Mouse (Mus musculus): ENCODE measurements around the gene Pum1. TPM values are rescaled to one million over a fixed set of nuclear protein-coding genes. Genes with fewer than 3 reads are reported as not detected.
"Not testable (repeated sequence)": the region's sequence is repeated elsewhere in the genome, so short reads cannot be mapped to it uniquely, and the experiment has no call there.

The Pum1 gene
- 26.2 TPM for polyA plus RNA-seq (2012; fragmentation: generic; extraction: Trizol)
- long read RNA-seq, experiment 1, partial matches to known transcripts = 5 of 15 reads
- long read RNA-seq, experiment 1, other reads (novel, unspliced or antisense) = 9 of 15 reads
- long read RNA-seq, experiment 2, full-length matches to known transcripts = 101 of 311 reads
- long read RNA-seq, experiment 2, partial matches to known transcripts = 11 of 311 reads
- long read RNA-seq, experiment 2, other reads (novel, unspliced or antisense) = 199 of 311 reads

DNA sequence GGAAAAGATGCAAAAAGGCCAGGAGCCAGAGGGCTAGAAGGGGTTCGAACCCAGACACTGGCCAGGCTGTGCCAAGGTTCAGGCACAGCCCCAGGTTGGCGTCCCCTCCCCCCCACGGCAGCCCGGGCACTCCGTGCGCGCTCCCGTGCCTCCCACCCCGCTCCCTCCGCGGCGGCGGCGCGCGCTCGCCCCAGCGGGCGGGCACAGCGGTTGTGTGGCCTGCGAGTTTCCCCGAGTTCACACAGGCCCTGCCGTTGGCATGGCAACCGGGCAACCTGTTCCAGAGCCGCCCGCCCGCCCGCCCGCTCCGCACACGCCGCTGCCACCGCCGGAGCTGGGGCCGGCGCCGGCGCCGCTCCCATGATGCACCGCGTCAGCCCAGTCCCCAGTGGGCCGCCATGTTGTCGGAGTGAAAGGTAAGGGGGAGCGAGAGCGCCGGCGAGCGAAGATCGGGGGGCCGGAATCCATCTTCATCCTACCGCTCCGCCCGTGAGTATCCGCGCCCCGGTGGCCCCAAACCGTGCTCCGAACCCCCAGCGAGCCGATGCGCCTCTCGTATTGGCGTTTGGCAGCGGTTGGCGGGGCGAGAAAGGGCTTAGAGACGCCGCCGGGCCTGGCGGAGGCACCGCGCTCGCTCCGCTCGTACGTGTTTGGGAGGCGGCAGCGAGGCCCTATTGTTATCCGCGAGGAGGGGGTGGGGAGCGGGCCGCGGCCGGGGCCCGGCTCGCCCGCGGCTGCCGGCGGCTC lies at the start of gene Pum1:
Gene Pum1, plus strand, starts transcription at position 343 of the 747 bp plus-strand sequence.
- TF ChIP-seq MYOD1 (IDR thresholded peaks at IDR 0.05; ENCODE audit: control insufficient read depth, insufficient read length, low read depth) = no peak
- no peak for TF ChIP-seq MYOG (IDR thresholded peaks at IDR 0.05; ENCODE audit: control insufficient read depth, extremely low read depth, insufficient read length)
- TF ChIP-seq MAX (IDR thresholded peaks at IDR 0.05) = peak; percentile 44
- TF ChIP-seq CEBPB (IDR thresholded peaks at IDR 0.05; ENCODE audit: low read depth) = no peak
- no peak for TF ChIP-seq CTCF (IDR thresholded peaks at IDR 0.05; ENCODE audit: control insufficient read depth, insufficient read depth, insufficient read length)

DNA sequence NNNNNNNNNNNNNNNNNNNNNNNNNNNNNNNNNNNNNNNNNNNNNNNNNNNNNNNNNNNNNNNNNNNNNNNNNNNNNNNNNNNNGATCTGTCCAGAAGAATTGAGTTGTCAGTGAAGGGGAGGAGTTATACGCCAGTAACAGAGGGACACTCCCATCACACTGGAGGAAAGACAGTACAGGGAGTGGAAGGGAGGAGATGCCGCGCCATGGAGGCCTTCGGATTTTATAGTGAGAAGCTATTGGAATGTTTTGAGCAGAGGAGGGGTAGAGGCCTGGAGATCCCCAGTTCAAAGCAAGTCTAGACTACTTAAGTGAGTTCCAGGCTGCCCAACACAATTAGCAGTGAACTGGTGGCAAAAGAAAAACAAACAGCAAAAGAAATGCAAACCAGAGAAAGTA lies 33.7 kb upstream of the Pum1 start:
- Histone ChIP-seq H3K79me3 (ENCODE audit: low read depth) (no peaks in the 10 kb centered on the region), H3K27me3 (ENCODE audit: control insufficient read depth, insufficient read depth, insufficient read length) (no peaks in the 10 kb centered on the region), H3K4me3 (ENCODE audit: insufficient read depth, poor library complexity, severe bottlenecking) (no peak overlapping the region), H3ac (ENCODE audit: control insufficient read depth, insufficient read length, low read depth) (no peak overlapping the region), H3K36me3 (ENCODE audit: control insufficient read depth, insufficient read depth) (no peaks in the 10 kb centered on the region), H3K79me2 (ENCODE audit: control insufficient read depth, insufficient read depth) (no peaks in the 10 kb centered on the region)
- TF ChIP-seq CTCF (IDR thresholded peaks at IDR 0.05; ENCODE audit: control insufficient read depth, insufficient read depth, insufficient read length) = no peak
- TF ChIP-seq MAX (IDR thresholded peaks at IDR 0.05) = no peak
- no peak for TF ChIP-seq FOSL1 (IDR thresholded peaks at IDR 0.05; ENCODE audit: insufficient read depth, low read length, poor library complexity, severe bottlenecking)
- TF ChIP-seq MYOD1 (IDR thresholded peaks at IDR 0.05; ENCODE audit: control insufficient read depth, insufficient read length, low read depth) = no peak
- no peak for TF ChIP-seq USF1 (IDR thresholded peaks at IDR 0.05; ENCODE audit: low read depth)
- no peak for TF ChIP-seq MYOG (IDR thresholded peaks at IDR 0.05; ENCODE audit: control insufficient read depth, extremely low read depth, insufficient read length)
- no peak for TF ChIP-seq CEBPB (IDR thresholded peaks at IDR 0.05; ENCODE audit: low read depth)

More for the DNA sequence above, at the start of gene Pum1:
- Histone ChIP-seq H3K79me2 (ENCODE audit: control insufficient read depth, insufficient read depth) (peaks cover 50% of the 10 kb centered on the region), H3K4me3 (ENCODE audit: insufficient read depth, poor library complexity, severe bottlenecking) (peak within 1 kb of the TSS; percentile 74), H3K79me3 (ENCODE audit: low read depth) (peaks cover 49% of the 10 kb centered on the region), H3K36me3 (ENCODE audit: control insufficient read depth, insufficient read depth) (peaks cover 4% of the 10 kb centered on the region), H3K27me3 (ENCODE audit: control insufficient read depth, insufficient read depth, insufficient read length) (no peaks in the 10 kb centered on the region), H3ac (ENCODE audit: control insufficient read depth, insufficient read length, low read depth) (peak within 1 kb of the TSS; percentile 78)

DNA sequence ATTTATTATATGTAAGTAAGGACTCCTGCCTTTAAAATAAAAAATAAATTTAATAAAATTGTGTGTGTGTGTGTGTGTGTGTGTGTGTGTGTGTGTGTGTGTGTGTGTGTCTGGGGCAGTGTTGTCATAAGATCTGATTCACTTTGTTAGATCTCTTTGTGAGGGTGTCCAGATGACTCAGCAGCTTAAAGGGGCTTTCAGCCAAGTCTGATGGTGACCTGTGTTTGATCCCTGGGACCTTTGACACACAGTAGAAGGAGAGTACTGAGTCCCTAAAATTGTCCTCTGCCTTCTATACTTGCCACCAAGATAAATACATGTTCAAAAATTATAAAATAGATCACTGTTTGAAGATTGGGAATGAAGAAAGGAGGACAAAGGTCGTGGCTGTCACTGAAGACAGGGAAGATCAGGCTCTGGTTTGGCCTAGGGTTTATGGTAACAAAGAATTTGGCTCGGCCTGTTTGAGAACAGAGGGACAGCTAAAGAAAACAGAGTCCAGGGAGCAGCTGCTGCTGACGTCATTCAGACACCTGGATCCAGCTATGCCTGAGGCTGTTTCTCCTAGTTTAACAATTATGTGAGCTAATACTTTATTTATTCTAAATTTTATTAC lies 32.8 kb upstream of the Pum1 start:
- H3K36me3 ChIP-seq (ENCODE audit: control insufficient read depth, insufficient read depth) = no peaks in the 10 kb centered on the region
- peak; percentile 32 for TF ChIP-seq MYOD1 (IDR thresholded peaks at IDR 0.05; ENCODE audit: control insufficient read depth, insufficient read length, low read depth)
- TF ChIP-seq USF1 (IDR thresholded peaks at IDR 0.05; ENCODE audit: low read depth) = no peak
- TF ChIP-seq MYOG (IDR thresholded peaks at IDR 0.05; ENCODE audit: control insufficient read depth, extremely low read depth, insufficient read length) = no peak
- no peaks in the 10 kb centered on the region for H3K79me2 ChIP-seq (ENCODE audit: control insufficient read depth, insufficient read depth)
- no peaks in the 10 kb centered on the region for H3K27me3 ChIP-seq (ENCODE audit: control insufficient read depth, insufficient read depth, insufficient read length)
- no peaks in the 10 kb centered on the region for H3K79me3 ChIP-seq (ENCODE audit: low read depth)
- H3K4me3 ChIP-seq (ENCODE audit: insufficient read depth, poor library complexity, severe bottlenecking) = no peak overlapping the region
- no peak overlapping the region for H3ac ChIP-seq (ENCODE audit: control insufficient read depth, insufficient read length, low read depth)

DNA sequence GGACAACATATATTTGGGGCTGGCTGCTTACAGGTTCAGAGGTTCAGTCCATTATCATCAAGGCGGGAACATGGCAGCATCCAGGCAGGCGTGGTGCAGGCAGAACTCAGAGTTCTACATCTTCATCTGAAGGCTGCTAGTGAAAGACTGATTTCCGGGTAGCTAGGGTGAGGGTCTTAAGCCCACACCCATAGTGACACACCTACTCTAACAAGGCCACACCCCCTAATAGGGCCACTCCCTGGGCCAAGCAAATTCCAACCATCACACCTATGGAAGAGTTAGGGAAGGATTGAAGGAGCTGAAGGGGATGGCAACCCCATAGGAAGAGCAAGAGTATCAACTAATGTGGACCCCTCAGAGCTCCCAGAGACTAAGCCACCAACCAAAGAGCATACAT lies 28.0 kb upstream of the Pum1 start:
- H3K79me2 ChIP-seq (ENCODE audit: control insufficient read depth, insufficient read depth); H3K36me3 ChIP-seq (ENCODE audit: control insufficient read depth, insufficient read depth); H3K4me3 ChIP-seq (ENCODE audit: insufficient read depth, poor library complexity, severe bottlenecking); H3ac ChIP-seq (ENCODE audit: control insufficient read depth, insufficient read length, low read depth); H3K79me3 ChIP-seq (ENCODE audit: low read depth); H3K27me3 ChIP-seq (ENCODE audit: control insufficient read depth, insufficient read depth, insufficient read length): not testable (repeated sequence)

DNA sequence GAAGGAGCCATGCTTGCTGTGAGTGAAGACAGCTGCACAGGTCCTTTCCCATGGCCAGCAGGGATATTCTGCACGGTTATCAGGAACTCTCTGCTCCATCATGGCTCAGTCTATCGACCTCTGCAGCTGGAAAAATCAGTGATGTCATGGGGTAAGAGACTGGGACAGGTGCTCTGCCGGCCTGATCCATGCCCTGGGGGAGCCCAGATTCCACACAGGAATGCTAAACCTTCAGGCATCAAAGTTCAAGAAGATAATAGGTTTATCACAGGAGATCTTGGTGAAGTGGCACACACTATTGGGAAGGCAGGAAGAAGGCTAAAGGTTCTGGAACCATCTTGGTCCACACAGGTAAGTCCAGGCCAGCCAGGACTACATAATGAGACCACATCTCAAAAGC lies 26.4 kb upstream of the Pum1 start:
- TF ChIP-seq MAX (IDR thresholded peaks at IDR 0.05) (no peak), CEBPB (IDR thresholded peaks at IDR 0.05; ENCODE audit: low read depth) (no peak)
- H3K27me3 ChIP-seq (ENCODE audit: control insufficient read depth, insufficient read depth, insufficient read length) = no peaks in the 10 kb centered on the region
- H3K4me3 ChIP-seq (ENCODE audit: insufficient read depth, poor library complexity, severe bottlenecking) = no peak overlapping the region
- no peaks in the 10 kb centered on the region for H3K79me2 ChIP-seq (ENCODE audit: control insufficient read depth, insufficient read depth)
- H3K36me3 ChIP-seq (ENCODE audit: control insufficient read depth, insufficient read depth) = no peaks in the 10 kb centered on the region
- H3K79me3 ChIP-seq (ENCODE audit: low read depth) = no peaks in the 10 kb centered on the region
- no peak overlapping the region for H3ac ChIP-seq (ENCODE audit: control insufficient read depth, insufficient read length, low read depth)

Measured in C2C12 (cell line).